Mouse (Mus musculus): ENCODE measurements around the gene Tsnaxip1. TPM values are rescaled to one million over a fixed set of nuclear protein-coding genes. Genes with fewer than 3 reads are reported as not detected.
"Not testable (repeated sequence)": the region's sequence is repeated elsewhere in the genome, so short reads cannot be mapped to it uniquely, and the experiment has no call there.

Gene Tsnaxip1
- polyA plus RNA-seq, 1 experiment from 2014 or later = 0.83 TPM

- H3K27me3 ChIP-seq (replicated peaks; ENCODE audit: control insufficient read depth, insufficient read depth, low read length); H3K4me3 ChIP-seq (ENCODE audit: low read depth, low read length); H3K36me3 ChIP-seq (ENCODE audit: control insufficient read depth, insufficient read depth, low read length); H3K4me1 ChIP-seq (ENCODE audit: control insufficient read depth, insufficient read depth, low read length); H3K9ac ChIP-seq (ENCODE audit: low read length); H3K4me2 ChIP-seq (ENCODE audit: low read length); H3K27ac ChIP-seq (ENCODE audit: low read depth, low read length); H3K9me3 ChIP-seq (replicated peaks; ENCODE audit: control insufficient read depth, low read length); ATAC-seq; DNase-seq (ENCODE audit: low spot score): not testable (repeated sequence)
- 86% methylated on average over 2 of the region's 2 CpGs for WGBS
Measured at GRCm38 (mm10) chr8:105833740-105834139, 6.2 kb downstream of the Tsnaxip1 start.

GRCm38 (mm10) chr8:105835318-105835717 is 7.8 kb downstream of the Tsnaxip1 start:
- H3K4me3 ChIP-seq (ENCODE audit: low read depth, low read length) = no peak overlapping the region
- H3K27me3 ChIP-seq (replicated peaks; ENCODE audit: control insufficient read depth, insufficient read depth, low read length) = no peaks in the 10 kb centered on the region
- H3K9ac ChIP-seq (ENCODE audit: low read length) = no peak overlapping the region
- no peak overlapping the region for H3K4me2 ChIP-seq (ENCODE audit: low read length)
- no peak overlapping the region for H3K27ac ChIP-seq (ENCODE audit: low read depth, low read length)
- H3K36me3 ChIP-seq (ENCODE audit: control insufficient read depth, insufficient read depth, low read length) = no peaks in the 10 kb centered on the region
- 29% methylated on average over 11 of the region's 11 CpGs for WGBS
- ATAC-seq (no peak), DNase-seq (ENCODE audit: low spot score) (no peak)
- no peaks in the 10 kb centered on the region for H3K9me3 ChIP-seq (replicated peaks; ENCODE audit: control insufficient read depth, low read length)
- H3K4me1 ChIP-seq (ENCODE audit: control insufficient read depth, insufficient read depth, low read length) = no peaks in the 10 kb centered on the region

- no peaks in the 10 kb centered on the region for H3K4me1 ChIP-seq (ENCODE audit: control insufficient read depth, insufficient read depth, low read length)
- H3K27me3 ChIP-seq (replicated peaks; ENCODE audit: control insufficient read depth, insufficient read depth, low read length) = no peaks in the 10 kb centered on the region
- no peak overlapping the region for H3K9ac ChIP-seq (ENCODE audit: low read length)
- H3K9me3 ChIP-seq (replicated peaks; ENCODE audit: control insufficient read depth, low read length) = no peaks in the 10 kb centered on the region
- DNase-seq (ENCODE audit: low spot score) (no peak), ATAC-seq (no peak)
- no peak overlapping the region for H3K4me2 ChIP-seq (ENCODE audit: low read length)
- no peak overlapping the region for H3K4me3 ChIP-seq (ENCODE audit: low read depth, low read length)
- WGBS = 77% methylated on average over 6 of the region's 6 CpGs
- no peaks in the 10 kb centered on the region for H3K36me3 ChIP-seq (ENCODE audit: control insufficient read depth, insufficient read depth, low read length)
- no peak overlapping the region for H3K27ac ChIP-seq (ENCODE audit: low read depth, low read length)
Measured at GRCm38 (mm10) chr8:105836991-105837390, 9.5 kb downstream of the Tsnaxip1 start.

GRCm38 (mm10) chr8:105839209-105839608 is 11.7 kb downstream of the Tsnaxip1 start:
- DNase-seq (ENCODE audit: low spot score) (no peak), ATAC-seq (no peak)
- no peaks in the 10 kb centered on the region for H3K27me3 ChIP-seq (replicated peaks; ENCODE audit: control insufficient read depth, insufficient read depth, low read length)
- H3K9ac ChIP-seq (ENCODE audit: low read length) = no peak overlapping the region
- H3K4me3 ChIP-seq (ENCODE audit: low read depth, low read length) = no peak overlapping the region
- H3K4me1 ChIP-seq (ENCODE audit: control insufficient read depth, insufficient read depth, low read length) = no peaks in the 10 kb centered on the region
- no peak overlapping the region for H3K4me2 ChIP-seq (ENCODE audit: low read length)
- 95% methylated on average over 5 of the region's 5 CpGs for WGBS
- H3K9me3 ChIP-seq (replicated peaks; ENCODE audit: control insufficient read depth, low read length) = no peaks in the 10 kb centered on the region
- H3K36me3 ChIP-seq (ENCODE audit: control insufficient read depth, insufficient read depth, low read length) = peaks cover 13% of the 10 kb centered on the region
- H3K27ac ChIP-seq (ENCODE audit: low read depth, low read length) = no peak overlapping the region

GRCm38 (mm10) chr8:105846678-105847077 is 19.1 kb downstream of the Tsnaxip1 start:
- Histone ChIP-seq H3K4me2 (ENCODE audit: low read length) (no peak overlapping the region), H3K9ac (ENCODE audit: low read length) (no peak overlapping the region), H3K27ac (ENCODE audit: low read depth, low read length) (no peak overlapping the region), H3K4me3 (ENCODE audit: low read depth, low read length) (no peak overlapping the region), H3K36me3 (ENCODE audit: control insufficient read depth, insufficient read depth, low read length) (peaks cover 67% of the 10 kb centered on the region), H3K4me1 (ENCODE audit: control insufficient read depth, insufficient read depth, low read length) (peaks cover 6% of the 10 kb centered on the region), H3K27me3 (replicated peaks; ENCODE audit: control insufficient read depth, insufficient read depth, low read length) (no peaks in the 10 kb centered on the region), H3K9me3 (replicated peaks; ENCODE audit: control insufficient read depth, low read length) (no peaks in the 10 kb centered on the region)
- ATAC-seq = no peak
- no peak for DNase-seq (ENCODE audit: low spot score)
- WGBS = 92% methylated on average over 11 of the region's 11 CpGs

- H3K9me3 ChIP-seq (replicated peaks; ENCODE audit: control insufficient read depth, low read length) = no peaks in the 10 kb centered on the region
- WGBS = 84% methylated on average over 4 of the region's 4 CpGs
- H3K27me3 ChIP-seq (replicated peaks; ENCODE audit: control insufficient read depth, insufficient read depth, low read length) = no peaks in the 10 kb centered on the region
- peaks cover 46% of the 10 kb centered on the region for H3K36me3 ChIP-seq (ENCODE audit: control insufficient read depth, insufficient read depth, low read length)
- H3K4me2 ChIP-seq (ENCODE audit: low read length) = no peak overlapping the region
- H3K4me3 ChIP-seq (ENCODE audit: low read depth, low read length) = no peak overlapping the region
- peaks cover 6% of the 10 kb centered on the region for H3K4me1 ChIP-seq (ENCODE audit: control insufficient read depth, insufficient read depth, low read length)
- H3K9ac ChIP-seq (ENCODE audit: low read length) = no peak overlapping the region
- ATAC-seq = no peak
- no peak overlapping the region for H3K27ac ChIP-seq (ENCODE audit: low read depth, low read length)
- no peak for DNase-seq (ENCODE audit: low spot score)
Measured at GRCm38 (mm10) chr8:105850014-105850413, 22.5 kb downstream of the Tsnaxip1 start.

- 75% methylated on average over 7 of the region's 7 CpGs for whole genome bisulfite sequencing
- no peaks in the 10 kb centered on the region for H3K9me3 ChIP-seq (replicated peaks; ENCODE audit: control insufficient read depth, low read length)
- DNase-seq (ENCODE audit: low spot score) (no peak), ATAC-seq (no peak)
- H3K4me2 ChIP-seq (ENCODE audit: low read length) = peak overlapping the region; percentile 35
- H3K36me3 ChIP-seq (ENCODE audit: control insufficient read depth, insufficient read depth, low read length) = peaks cover 41% of the 10 kb centered on the region
- peaks cover 6% of the 10 kb centered on the region for H3K4me1 ChIP-seq (ENCODE audit: control insufficient read depth, insufficient read depth, low read length)
- H3K9ac ChIP-seq (ENCODE audit: low read length) = 0 out of 2 replicates have a peak overlapping the region, but pooled peaks have one; percentile 29
- H3K27ac ChIP-seq (ENCODE audit: low read depth, low read length) = no peak overlapping the region
- H3K27me3 ChIP-seq (replicated peaks; ENCODE audit: control insufficient read depth, insufficient read depth, low read length) = no peaks in the 10 kb centered on the region
- no peak overlapping the region for H3K4me3 ChIP-seq (ENCODE audit: low read depth, low read length)
Measured at GRCm38 (mm10) chr8:105850611-105851010, 23.1 kb downstream of the Tsnaxip1 start.

GRCm38 (mm10) chr8:105851651-105852143 is 24.2 kb downstream of the Tsnaxip1 start:
- DNase-seq (ENCODE audit: low spot score) (peak; percentile 98), ATAC-seq (peak; percentile 82)
- no peaks in the 10 kb centered on the region for H3K27me3 ChIP-seq (replicated peaks; ENCODE audit: control insufficient read depth, insufficient read depth, low read length)
- H3K4me1 ChIP-seq (ENCODE audit: control insufficient read depth, insufficient read depth, low read length) = peaks cover 13% of the 10 kb centered on the region
- peak overlapping the region; percentile 82 for H3K9ac ChIP-seq (ENCODE audit: low read length)
- WGBS = under 1% methylated on average over 34 of the region's 34 CpGs
- no peaks in the 10 kb centered on the region for H3K9me3 ChIP-seq (replicated peaks; ENCODE audit: control insufficient read depth, low read length)
- H3K36me3 ChIP-seq (ENCODE audit: control insufficient read depth, insufficient read depth, low read length) = peaks cover 30% of the 10 kb centered on the region
- peak overlapping the region; percentile 76 for H3K4me2 ChIP-seq (ENCODE audit: low read length)
- H3K27ac ChIP-seq (ENCODE audit: low read depth, low read length) = peak overlapping the region; percentile 72
- H3K4me3 ChIP-seq (ENCODE audit: low read depth, low read length) = peak overlapping the region; percentile 74

- no peaks in the 10 kb centered on the region for H3K9me3 ChIP-seq (replicated peaks; ENCODE audit: control insufficient read depth, low read length)
- no peak for ATAC-seq
- peaks cover 18% of the 10 kb centered on the region for H3K4me1 ChIP-seq (ENCODE audit: control insufficient read depth, insufficient read depth, low read length)
- H3K27ac ChIP-seq (ENCODE audit: low read depth, low read length) = no peak overlapping the region
- WGBS = 81% methylated on average over 12 of the region's 12 CpGs
- H3K9ac ChIP-seq (ENCODE audit: low read length) = no peak overlapping the region
- DNase-seq (ENCODE audit: low spot score) = no peak
- peaks cover 24% of the 10 kb centered on the region for H3K36me3 ChIP-seq (ENCODE audit: control insufficient read depth, insufficient read depth, low read length)
- H3K27me3 ChIP-seq (replicated peaks; ENCODE audit: control insufficient read depth, insufficient read depth, low read length) = no peaks in the 10 kb centered on the region
- H3K4me2 ChIP-seq (ENCODE audit: low read length) = no peak overlapping the region
- no peak overlapping the region for H3K4me3 ChIP-seq (ENCODE audit: low read depth, low read length)
Measured at GRCm38 (mm10) chr8:105852146-105852729, 24.7 kb downstream of the Tsnaxip1 start.

Data from forebrain, embryonic 14.5 days (tissue).